Mouse (Mus musculus) brain, embryonic 14.5 days (tissue): ENCODE measurements around the gene Celf2.

Source experiments
- CTCF ChIP-seq: fragments of 200-500 bp; IDR thresholded peaks from 2 replicates; pipeline ENCODE4 v1.5.1; 2012; ENCODE audit warnings: inconsistent platforms, mild to moderate bottlenecking, moderate library complexity, borderline replicate concordance; ENCODE audit not compliant: insufficient read depth, insufficient read length; ENCODE audit errors: extremely low read depth
- POLR2A ChIP-seq: fragments of 200-500 bp; IDR thresholded peaks from 2 replicates; pipeline ENCODE4 v1.6.1; 2012; ENCODE audit warnings: mild to moderate bottlenecking, inconsistent platforms, borderline replicate concordance; ENCODE audit not compliant: poor library complexity, insufficient read depth, insufficient read length, severe bottlenecking; ENCODE audit errors: extremely low read depth

- TF ChIP-seq CTCF (no peak), POLR2A (no peak)
Measured at GRCm38 (mm10) chr2:7534195-7534594, 24.8 kb upstream of the Celf2 start.
